Mouse (Mus musculus): ENCODE data around the gene Mri1. TPM values are rescaled to one million over a fixed set of nuclear protein-coding genes. Genes with fewer than 3 reads are reported as not detected.

Mri1 gene
- total RNA-seq, 2 experiments from 2014 or later: 24.7 to 28.7 TPM

GRCm38 (mm10) chr8:84203975-84204772 lies 53.0 kb downstream of the Mri1 start:
- no peak for DNase-seq (ENCODE audit: low spot score in 2 of 2)

- peak in 1 of 2 experiments; percentile 61 for DNase-seq (ENCODE audit: low spot score in 2 of 2)
Measured at GRCm38 (mm10) chr8:84202938-84203917, 53.9 kb downstream of the Mri1 start.

GRCm38 (mm10) chr8:84202466-84202865 lies 54.7 kb downstream of the Mri1 start:
- no peak for DNase-seq (ENCODE audit: low spot score in 2 of 2)

GRCm38 (mm10) chr8:84201545-84202245 lies 55.4 kb downstream of the Mri1 start:
- DNase-seq (ENCODE audit: low spot score in 2 of 2): peak in 1 of 2 experiments; percentile 45

GRCm38 (mm10) chr8:84200652-84201544 lies 56.2 kb downstream of the Mri1 start:
- peak in 1 of 2 experiments; percentile 59 for DNase-seq (ENCODE audit: low spot score in 2 of 2)

GRCm38 (mm10) chr8:84200126-84200555 lies 57.0 kb downstream of the Mri1 start:
- peak in 1 of 2 experiments; percentile 48 for DNase-seq (ENCODE audit: low spot score in 2 of 2)

Small RNAs within 50 kb of the gene (microRNA-seq; reads per million reads assigned to microRNA genes)
- gene Mir23a (3,704 to 8,535 reads per million in 2 experiments), gene Mir24-2 (0 reads per million in 2 experiments), gene Mir27a (65.7 to 78.3 reads per million in 2 experiments), gene Mir3074-2 (0 reads per million in 2 experiments)

Other genes starting within 250 kb of the Mri1 start
- 1 to 10 TPM; 2.5 to 2.8 TPM for gene 2210011C24Rik, start 245.2 kb downstream of the Mri1 start, total RNA-seq (2021)
- gene Palm3, start 235.9 kb downstream of the Mri1 start, total RNA-seq (2021): 1 to 10 TPM; 4.1 to 7.9 TPM
- gene Il27ra, start 214.7 kb downstream of the Mri1 start, total RNA-seq (2021): 1 to 10 TPM; 1.6 to 1.8 TPM
- gene Rln3, start 212.3 kb downstream of the Mri1 start, total RNA-seq (2021): not detected
- 1 to 10 TPM; 4.7 to 5.0 TPM for gene Gm10643, start 192.2 kb downstream of the Mri1 start, total RNA-seq (2021)
- 10 to 100 TPM; 20.1 to 21.0 TPM for gene Rfx1, start 190.5 kb downstream of the Mri1 start, total RNA-seq (2021)
- 10 to 100 TPM; 20.5 to 21.9 TPM for gene Dcaf15, start 152.6 kb downstream of the Mri1 start, total RNA-seq (2021)
- gene Podnl1, start 131.3 kb downstream of the Mri1 start, total RNA-seq (2021): not detected
- 10 to 100 TPM; 46.9 to 53.9 TPM for gene Cc2d1a, start 109.4 kb downstream of the Mri1 start, total RNA-seq (2021)
- 1 to 10 TPM; 1.1 TPM for gene 4930432K21Rik, start 109.3 kb downstream of the Mri1 start, total RNA-seq (2021)
- gene Nanos3, start 72.1 kb downstream of the Mri1 start, total RNA-seq (2021): 1 to 10 TPM; 3.8 to 4.4 TPM
- 10 to 100 TPM; 17.2 to 18.8 TPM for gene Zswim4, start 20.3 kb downstream of the Mri1 start, total RNA-seq (2021)
- 100 to 1,000 TPM; 147 to 156 TPM for gene D8Ertd738e, start 7.6 kb downstream of the Mri1 start, total RNA-seq (2021)
- gene Ccdc130, start 13.1 kb upstream of the Mri1 start, total RNA-seq (2021): 10 to 100 TPM; 20.4 to 21.4 TPM
- 100 to 1,000 TPM; 256 to 259 TPM for gene Cacna1a, start 131.1 kb upstream of the Mri1 start, total RNA-seq (2021)

Measured in layer of hippocampus, postnatal 14 days (tissue).